Comparison of ENCODE assay signal across 1 mouse cellular context in the genomic region with DNA sequence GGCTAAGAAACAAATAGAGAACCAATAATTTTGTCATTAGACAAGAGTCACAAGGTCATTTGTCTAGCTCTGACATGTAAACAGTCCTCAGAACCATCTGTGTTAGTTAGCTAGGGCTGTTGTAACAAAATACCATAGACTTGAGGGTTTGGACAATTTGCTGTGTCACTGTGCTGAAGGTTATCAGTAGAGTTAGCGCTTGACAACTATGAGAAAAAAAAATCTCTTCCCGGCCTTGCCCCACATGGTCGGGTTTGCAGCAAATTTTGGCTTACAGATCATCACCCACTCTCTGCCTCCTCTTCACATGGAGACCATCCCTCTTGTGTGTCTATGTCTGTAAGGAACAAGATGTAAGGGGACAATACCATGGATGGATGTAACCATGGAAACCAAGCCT.
A peak's percentile ranks its signal among the peaks of the same experiment; 100 is the strongest.
TF ChIP-seq lines count a peak whose summit lies in the region.

No protein-coding gene starts in this region.

TF ChIP-seq in MEL, 35 proteins besides CTCF, POLR2A, EP300 and RAD21 (continued from another document):
- TF ChIP-seq ZMIZ1 (IDR thresholded peaks at IDR 0.05; ENCODE audit: low read depth, low read length) (no peak), ZC3H11A (IDR thresholded peaks at IDR 0.05; ENCODE audit: low read depth, low read length) (no peak), MYC (IDR thresholded peaks at IDR 0.05; ENCODE audit: low read depth, low read length) (0 out of 2 replicates have a peak, but pooled peaks have one; percentile 19), RCOR1 (IDR thresholded peaks at IDR 0.05; ENCODE audit: low read depth, low read length) (no peak), GABPA (IDR thresholded peaks at IDR 0.05; ENCODE audit: low read depth, low read length) (peak; percentile 17; the same call in 1 of the 2 replicates), TBP (IDR thresholded peaks at IDR 0.05; ENCODE audit: low read depth, low read length) (no peak), GATA1 (IDR thresholded peaks at IDR 0.05; ENCODE audit: low read depth, low read length) (0 out of 2 replicates have a peak, but pooled peaks have one; percentile 20), ZNF384 (IDR thresholded peaks at IDR 0.05; ENCODE audit: low read depth, low read length) (peak; percentile 80)
TF ChIP-seq in MEL: peak in this region for 8.
